Mouse (Mus musculus): Measurements from ENCODE around the gene Lmln.
"Not testable (repeated sequence)": the region's sequence is repeated elsewhere in the genome, so short reads cannot be mapped to it uniquely, and the experiment has no call there.

- not testable (repeated sequence) for TF ChIP-seq POLR2A (IDR thresholded peaks at IDR 0.05; ENCODE audit: borderline replicate concordance, extremely low read depth, low read depth, low read length); CTCF (IDR thresholded peaks at IDR 0.05; ENCODE audit: insufficient read depth, low read length)
Observed at GRCm38 (mm10) chr16:33150875-33151274, 88.6 kb downstream of the Lmln start.
